Mouse (Mus musculus) myocyte (in vitro differentiated cells): Measurements from ENCODE around the gene Zc3hc1. TPM values are rescaled to one million over a fixed set of nuclear protein-coding genes. Genes with fewer than 3 reads are reported as not detected.

Experiments
- H3K27me3 ChIP-seq: one replicate; pipeline ENCODE4 v1.6.1; 2011; ENCODE audit not compliant: control insufficient read depth, insufficient read depth, insufficient read length
- H3K36me3 ChIP-seq: one replicate; pipeline ENCODE4 v1.6.1; 2011; ENCODE audit not compliant: control insufficient read depth, insufficient read depth
- H3K4me2 ChIP-seq: one replicate; pipeline ENCODE4 v1.6.1; 2011; ENCODE audit warnings: low read depth, control low read depth
- H3K4me3 ChIP-seq: one replicate; pipeline ENCODE4 v1.5.1; 2011; ENCODE audit warnings: mild to moderate bottlenecking, control low read depth, moderate library complexity
- H3K79me2 ChIP-seq: one replicate; pipeline ENCODE4 v1.6.1; 2011; ENCODE audit not compliant: control insufficient read depth, insufficient read depth
- H3ac ChIP-seq: one replicate; pipeline ENCODE4 v1.6.1; 2011; ENCODE audit not compliant: control insufficient read depth, insufficient read length
- CEBPB ChIP-seq: IDR thresholded peaks from 2 replicates; pipeline ENCODE4 v1.6.1; 2011; ENCODE audit warnings: mild to moderate bottlenecking, moderate library complexity; ENCODE audit not compliant: poor library complexity, insufficient read depth, severe bottlenecking
- E2F4 ChIP-seq: IDR thresholded peaks from one replicate; pipeline ENCODE4 v1.6.1; 2011; ENCODE audit warnings: mild to moderate bottlenecking, control low read depth, moderate library complexity; ENCODE audit not compliant: insufficient read depth
- MAX ChIP-seq: IDR thresholded peaks from one replicate; pipeline ENCODE4 v1.6.1; 2011; ENCODE audit warnings: low read depth, mild to moderate bottlenecking, control low read depth
- MYOD1 ChIP-seq, 3 experiments: IDR thresholded peaks; one replicate each; pipeline ENCODE4 v1.6.1; 2011; ENCODE audit warnings: control low read depth in 2 of 3, low read depth in 2 of 3, mild to moderate bottlenecking in 2 of 3, moderate library complexity in 1 of 3; ENCODE audit not compliant: insufficient read length in 2 of 3, control insufficient read depth in 1 of 3
- MYOG ChIP-seq, 3 experiments: IDR thresholded peaks; one replicate each; pipeline ENCODE4 v1.6.1; 2011; ENCODE audit warnings: control low read depth in 2 of 3, low read depth in 2 of 3, mild to moderate bottlenecking in 2 of 3; ENCODE audit not compliant: insufficient read length in 2 of 3, control insufficient read depth in 1 of 3, insufficient read depth in 1 of 3
- POLR2A ChIP-seq: IDR thresholded peaks from one replicate; pipeline ENCODE4 v1.6.1; 2011; ENCODE audit warnings: low read depth, mild to moderate bottlenecking, control low read depth, moderate library complexity; ENCODE audit not compliant: insufficient read length
- POLR2AphosphoS2 ChIP-seq: IDR thresholded peaks from one replicate; pipeline ENCODE4 v1.6.1; 2011; ENCODE audit warnings: low read depth, control low read depth; ENCODE audit not compliant: insufficient read length
- REST ChIP-seq: IDR thresholded peaks from one replicate; pipeline ENCODE4 v1.6.1; 2011; ENCODE audit warnings: mild to moderate bottlenecking, control low read depth, moderate library complexity; ENCODE audit not compliant: insufficient read depth, insufficient read length
- SRF ChIP-seq: IDR thresholded peaks from one replicate; pipeline ENCODE4 v1.6.1; 2011; ENCODE audit warnings: low read depth; ENCODE audit not compliant: control insufficient read depth, insufficient read length
- TCF12 ChIP-seq: IDR thresholded peaks from one replicate; pipeline ENCODE4 v1.6.1; 2011; ENCODE audit warnings: mild to moderate bottlenecking, control low read depth; ENCODE audit not compliant: poor library complexity, insufficient read depth, severe bottlenecking
- TCF3 ChIP-seq: IDR thresholded peaks from one replicate; pipeline ENCODE4 v1.6.1; 2011; ENCODE audit warnings: low read depth, control low read depth; ENCODE audit not compliant: insufficient read length
- USF1 ChIP-seq: IDR thresholded peaks from one replicate; pipeline ENCODE4 v1.6.1; 2011; ENCODE audit warnings: low read depth, mild to moderate bottlenecking, control low read depth, moderate library complexity
- polyA plus RNA-seq: library from polyadenylated mRNA; unstranded; fragments of >200 nt; fragmentation: generic; extraction: Trizol; gene quantifications from one replicate; pipeline ENCODE4 v1.2.1, GENCODE M21; 2012; ENCODE audit warnings: missing spikeins

Gene Zc3hc1
- polyA plus RNA-seq, 1 experiment, result 35.2 TPM

GRCm38 (mm10) chr6:30344032-30344431 is 46.8 kb downstream of the Zc3hc1 start:
- Histone ChIP-seq H3K79me2 (no peaks in the 10 kb centered on the region), H3K4me2 (no peak overlapping the region), H3K27me3 (no peaks in the 10 kb centered on the region), H3K4me3 (no peak overlapping the region), H3ac (no peak overlapping the region), H3K36me3 (no peaks in the 10 kb centered on the region)
- TF ChIP-seq E2F4 (no peak), MYOG (IDR thresholded peaks at IDR 0.05; ENCODE audit: control insufficient read depth in 1 of 3, insufficient read depth in 1 of 3, insufficient read length in 2 of 3, low read depth in 2 of 3) (no peak), CEBPB (no peak), TCF12 (no peak), USF1 (no peak)

GRCm38 (mm10) chr6:30340231-30340873 is 50.5 kb downstream of the Zc3hc1 start:
- H3K36me3 ChIP-seq, result no peaks in the 10 kb centered on the region
- TF ChIP-seq POLR2AphosphoS2 (no peak), TCF12 (no peak), POLR2A (no peak), MYOD1 (IDR thresholded peaks at IDR 0.05; ENCODE audit: control insufficient read depth in 1 of 3, insufficient read length in 2 of 3, low read depth in 2 of 3) (peak in 2 of 3 experiments; percentile 2 to 67), USF1 (no peak), MYOG (IDR thresholded peaks at IDR 0.05; ENCODE audit: control insufficient read depth in 1 of 3, insufficient read depth in 1 of 3, insufficient read length in 2 of 3, low read depth in 2 of 3) (peak in 2 of 3 experiments; percentile 67 to 88)
- peak overlapping the region; percentile 56 for H3K4me2 ChIP-seq
- H3ac ChIP-seq, result no peak overlapping the region
- no peaks in the 10 kb centered on the region for H3K79me2 ChIP-seq
- H3K27me3 ChIP-seq, result no peaks in the 10 kb centered on the region
- no peak overlapping the region for H3K4me3 ChIP-seq

GRCm38 (mm10) chr6:30336912-30337311 is 53.9 kb downstream of the Zc3hc1 start:
- Histone ChIP-seq H3ac (no peak overlapping the region), H3K4me2 (no peak overlapping the region), H3K27me3 (no peaks in the 10 kb centered on the region), H3K36me3 (no peaks in the 10 kb centered on the region), H3K79me2 (no peaks in the 10 kb centered on the region), H3K4me3 (no peak overlapping the region)
- no peak for TF ChIP-seq MYOD1 (IDR thresholded peaks at IDR 0.05; ENCODE audit: control insufficient read depth in 1 of 3, insufficient read length in 2 of 3, low read depth in 2 of 3)
- no peak for TF ChIP-seq MAX

GRCm38 (mm10) chr6:30332262-30332661 is 58.6 kb downstream of the Zc3hc1 start:
- Histone ChIP-seq H3K36me3 (no peaks in the 10 kb centered on the region), H3K27me3 (no peaks in the 10 kb centered on the region), H3K4me3 (no peak overlapping the region), H3K4me2 (no peak overlapping the region), H3ac (no peak overlapping the region), H3K79me2 (no peaks in the 10 kb centered on the region)
- no peak for TF ChIP-seq USF1
- no peak for TF ChIP-seq POLR2AphosphoS2
- no peak for TF ChIP-seq REST
- TF ChIP-seq MAX, result no peak
- no peak for TF ChIP-seq CEBPB
- no peak for TF ChIP-seq MYOD1 (IDR thresholded peaks at IDR 0.05; ENCODE audit: control insufficient read depth in 1 of 3, insufficient read length in 2 of 3, low read depth in 2 of 3)
- no peak for TF ChIP-seq SRF
- TF ChIP-seq TCF12, result no peak
- no peak for TF ChIP-seq MYOG (IDR thresholded peaks at IDR 0.05; ENCODE audit: control insufficient read depth in 1 of 3, insufficient read depth in 1 of 3, insufficient read length in 2 of 3, low read depth in 2 of 3)
- no peak for TF ChIP-seq E2F4
- no peak for TF ChIP-seq TCF3
- no peak for TF ChIP-seq POLR2A

- Histone ChIP-seq H3K27me3 (no peaks in the 10 kb centered on the region), H3ac (no peak overlapping the region), H3K36me3 (no peaks in the 10 kb centered on the region), H3K79me2 (no peaks in the 10 kb centered on the region), H3K4me2 (no peak overlapping the region), H3K4me3 (no peak overlapping the region)
- no peak for TF ChIP-seq TCF3
- no peak for TF ChIP-seq POLR2AphosphoS2
- TF ChIP-seq REST, result no peak
- no peak for TF ChIP-seq E2F4
- no peak for TF ChIP-seq SRF
- TF ChIP-seq MYOG (IDR thresholded peaks at IDR 0.05; ENCODE audit: control insufficient read depth in 1 of 3, insufficient read depth in 1 of 3, insufficient read length in 2 of 3, low read depth in 2 of 3), result no peak
- no peak for TF ChIP-seq POLR2A
- TF ChIP-seq MAX, result no peak
Measured at GRCm38 (mm10) chr6:30330706-30331105, 60.1 kb downstream of the Zc3hc1 start.
